Mouse (Mus musculus): ENCODE results near the gene Cttnbp2.

- TF ChIP-seq CTCF (IDR thresholded peaks at IDR 0.05; ENCODE audit: control insufficient read depth, insufficient read depth, insufficient replicate concordance, low read depth, low read length) (no peak), POLR2A (IDR thresholded peaks at IDR 0.05; ENCODE audit: control insufficient read depth, low read depth, low read length) (no peak)
Measured at GRCm38 (mm10) chr6:18408445-18408844, 106.2 kb downstream of the Cttnbp2 start.

Measured in testis, adult 2 months (tissue).